ENCODE assay signal across 16 mouse cellular contexts in genomic region chr9:90789545-90789944, GRCm38 (mm10).
"Had no signal": no experiment of that assay in that cellular context is flagged by ENCODE, and none has a peak within 500 bp of the region (broad histone marks: within the 10 kb centered on the region; RNA-seq: fewer than 3 reads in every experiment).

No protein-coding gene starts in this region.

- H3K9ac ChIP-seq: neural tube, embryonic 13.5 days; neural tube, embryonic 15.5 days; stomach, embryonic 15.5 days had no signal

- H3K36me3 ChIP-seq: neural tube, embryonic 13.5 days; neural tube, embryonic 15.5 days; stomach, embryonic 15.5 days had no signal

- H3K4me3 ChIP-seq: neural tube, embryonic 13.5 days; neural tube, embryonic 15.5 days; stomach, embryonic 15.5 days had no signal

- H3K4me2 ChIP-seq: neural tube, embryonic 13.5 days; neural tube, embryonic 15.5 days; stomach, embryonic 15.5 days had no signal

- H3K4me1 ChIP-seq: neural tube, embryonic 13.5 days; neural tube, embryonic 15.5 days; stomach, embryonic 15.5 days had no signal

- H3K27me3 ChIP-seq: neural tube, embryonic 13.5 days; neural tube, embryonic 15.5 days; stomach, embryonic 15.5 days had no signal

- H3K27ac ChIP-seq: neural tube, embryonic 13.5 days; neural tube, embryonic 15.5 days; stomach, embryonic 15.5 days; stomach, postnatal 0 days had no signal

- DNase-seq: retina, postnatal 1 day; right cerebral cortex, adult 18-20 months; right cerebral cortex, postnatal 14 days; right cerebral cortex, postnatal 25 days; right cerebral cortex, postnatal 4 days; spleen, adult 18-20 months; thymus, adult 18-20 months; thymus, adult 2 months; thymus, postnatal 14 days; thymus, postnatal 25 days; thymus, postnatal 36 days; thymus, postnatal 4 days had no signal

- H3K9me3 ChIP-seq: neural tube, embryonic 13.5 days; neural tube, embryonic 15.5 days; stomach, embryonic 15.5 days had no signal
